Mouse (Mus musculus) heart, postnatal 36 days (tissue): ENCODE measurements around the gene Scyl2. TPM values are rescaled to one million over a fixed set of nuclear protein-coding genes. Genes with fewer than 3 reads are reported as not detected.
"Not testable (repeated sequence)": the region's sequence is repeated elsewhere in the genome, so short reads cannot be mapped to it uniquely, and the experiment has no call there.

ENCODE experiments used
- DNase-seq, 2 experiments: peaks; one replicate each; pipeline ENCODE4 v3.0.0; 2021 to 2022
- intact Hi-C: fragments of 180-260 bp; cut with DNase I; formaldehyde crosslinking; loops from one replicate; pipeline ENCODE4 v1.15.1; 2025
- total RNA-seq, 2 experiments: library from RNA; stranded (reverse); gene quantifications; 2 replicates each; pipeline ENCODE4 v1.2.3; 2021

Scyl2 gene
- total RNA-seq, 2 experiments from 2014 or later, result 15.8 to 16.6 TPM

- intact Hi-C loops, result no loop called here
- no peak for DNase-seq
Observed at GRCm38 (mm10) chr10:89681706-89682105, 4.4 kb downstream of the Scyl2 start.

GRCm38 (mm10) chr10:89680517-89680916, 5.6 kb downstream of the Scyl2 start:
- DNase-seq, result no peak
- intact Hi-C loops, result no loop called here

- intact Hi-C loops, result no loop called here
- no peak for DNase-seq
Observed at GRCm38 (mm10) chr10:89679448-89679847, 6.6 kb downstream of the Scyl2 start.

GRCm38 (mm10) chr10:89678054-89678453, 8.0 kb downstream of the Scyl2 start:
- no peak for DNase-seq
- intact Hi-C loops, result no loop called here

GRCm38 (mm10) chr10:89676609-89677008, 9.5 kb downstream of the Scyl2 start:
- intact Hi-C loops, result no loop called here
- no peak for DNase-seq

- intact Hi-C loops, DNase-seq: not testable (repeated sequence)
Observed at GRCm38 (mm10) chr10:89670371-89670770, 15.7 kb downstream of the Scyl2 start.

- DNase-seq, result no peak
- intact Hi-C loops, result no loop called here
Observed at GRCm38 (mm10) chr10:89667571-89667970, 18.5 kb downstream of the Scyl2 start.

GRCm38 (mm10) chr10:89665679-89666078, 20.4 kb downstream of the Scyl2 start:
- intact Hi-C loops, result no loop called here
- DNase-seq, result no peak

GRCm38 (mm10) chr10:89664977-89665645, 21.0 kb downstream of the Scyl2 start:
- DNase-seq, result no peak
- intact Hi-C loops, result no loop called here

- intact Hi-C loops, result no loop called here
- peak; percentile 10 to 31 for DNase-seq
Observed at GRCm38 (mm10) chr10:89656366-89656765, 29.7 kb downstream of the Scyl2 start.

- intact Hi-C loops, result no loop called here
- no peak for DNase-seq
Observed at GRCm38 (mm10) chr10:89652912-89653311, 33.2 kb downstream of the Scyl2 start.

GRCm38 (mm10) chr10:89651691-89652090, 34.4 kb downstream of the Scyl2 start:
- intact Hi-C loops, result no loop called here
- DNase-seq, result no peak

GRCm38 (mm10) chr10:89646918-89647317, 39.2 kb downstream of the Scyl2 start:
- intact Hi-C loops, result no loop called here

GRCm38 (mm10) chr10:89637001-89637400, 49.1 kb downstream of the Scyl2 start:
- no peak for DNase-seq
- intact Hi-C loops, result no loop called here

More at GRCm38 (mm10) chr10:89646918-89647317, 39.2 kb downstream of the Scyl2 start:
- DNase-seq, result no peak

GRCm38 (mm10) chr10:89635018-89635417, 51.1 kb downstream of the Scyl2 start:
- intact Hi-C loops, result no loop called here
- no peak for DNase-seq

GRCm38 (mm10) chr10:89633736-89634426, 52.2 kb downstream of the Scyl2 start:
- intact Hi-C loops, result loop anchor here (5.0 kb wide), 1 partner anchor 188 kb away; no protein-coding TSS in a partner anchor

GRCm38 (mm10) chr10:89633121-89633520, 53.0 kb downstream of the Scyl2 start:
- DNase-seq, result peak in 1 of 2 experiments; percentile 9

More at GRCm38 (mm10) chr10:89633736-89634426, 52.2 kb downstream of the Scyl2 start:
- no peak for DNase-seq

GRCm38 (mm10) chr10:89631831-89632230, 54.3 kb downstream of the Scyl2 start:
- intact Hi-C loops, result loop anchor here (5.0 kb wide), 1 partner anchor 190 kb away; no protein-coding TSS in a partner anchor

More at GRCm38 (mm10) chr10:89633121-89633520, 53.0 kb downstream of the Scyl2 start:
- intact Hi-C loops, result loop anchor here (5.0 kb wide), 1 partner anchor 189 kb away; no protein-coding TSS in a partner anchor

GRCm38 (mm10) chr10:89630564-89630963, 55.5 kb downstream of the Scyl2 start:
- no peak for DNase-seq
- intact Hi-C loops, result loop anchor here (1.0 to 5.0 kb wide), 3 partner anchors 168 to 303 kb away; no protein-coding TSS in a partner anchor

More at GRCm38 (mm10) chr10:89631831-89632230, 54.3 kb downstream of the Scyl2 start:
- no peak for DNase-seq

GRCm38 (mm10) chr10:89630052-89630451, 56.0 kb downstream of the Scyl2 start:
- intact Hi-C loops, result loop anchor here (1.0 to 5.0 kb wide), 3 partner anchors 168 to 303 kb away; no protein-coding TSS in a partner anchor
- DNase-seq, result peak; percentile 24 to 30

GRCm38 (mm10) chr10:89626714-89627113, 59.4 kb downstream of the Scyl2 start:
- no peak for DNase-seq
- intact Hi-C loops, result no loop called here
